Mouse (Mus musculus) spleen, adult 2 months (tissue): ENCODE measurements around the gene Esam.

ENCODE experiments used
- CTCF ChIP-seq: fragments of 200-500 bp; IDR thresholded peaks from 2 replicates; pipeline ENCODE4 v1.5.1; 2011; ENCODE audit warnings: mild to moderate bottlenecking, inconsistent platforms; ENCODE audit not compliant: insufficient read depth, insufficient read length, insufficient replicate concordance; ENCODE audit errors: extremely low read depth
- POLR2A ChIP-seq: fragments of 200-500 bp; IDR thresholded peaks from 2 replicates; pipeline ENCODE4 v1.6.1; 2011; ENCODE audit warnings: low read depth, low read length, inconsistent platforms

GRCm38 (mm10) chr9:37556366-37556765 lies 28.5 kb downstream of the Esam start:
- TF ChIP-seq CTCF (no peak), POLR2A (no peak)
